Comparison of ENCODE assay signal across 18 mouse cellular contexts in genomic region chr10:8086442-8086841, GRCm38 (mm10).
A peak's percentile ranks its signal among the peaks of the same experiment; 100 is the strongest.
DNase-seq lines count a peak whose midpoint lies in the region; ATAC-seq and TF ChIP-seq lines count a peak whose summit lies in the region.
"Had no signal": no experiment of that assay in that cellular context is flagged by ENCODE, and none has a peak within 500 bp of the region (broad histone marks: within the 10 kb centered on the region; RNA-seq: fewer than 3 reads in every experiment).

No protein-coding gene starts in this region.

- H3K27ac ChIP-seq in kidney, adult 2 months (ENCODE audit: insufficient read depth, low read depth, low read length), result no peak overlapping the region
- H3K27ac ChIP-seq in lung, embryonic 16.5 days (ENCODE audit: low read length), result no peak overlapping the region
- H3K27ac ChIP-seq in brown adipose tissue, adult 24 weeks (replicated peaks; ENCODE audit: low read depth, low read length), result no peak overlapping the region
- H3K27ac ChIP-seq: forebrain, embryonic 15.5 days; hindbrain, embryonic 14.5 days; kidney, postnatal 0 days; liver, embryonic 14.5 days; midbrain, embryonic 12.5 days had no signal

- 53% methylated on average over 4 of the region's 4 CpGs for WGBS in kidney, adult 2 months
- 32% methylated on average over 4 of the region's 4 CpGs for WGBS in lung, embryonic 16.5 days

- peak; percentile 12 for DNase-seq in kidney, adult 2 months
- DNase-seq in kidney, postnatal 4 days, result no peak
- DNase-seq in lung, postnatal 4 days, result no peak
- peak; percentile 17 for DNase-seq in lung, postnatal 36 days
- no peak for DNase-seq in heart, postnatal 10 days
- DNase-seq: cerebellum, adult 8-10 months; cerebellum, postnatal 36 days; gastrocnemius, postnatal 36 days; heart, postnatal 36 days; left cerebral cortex, postnatal 4 days had no signal

- H3K27me3 ChIP-seq in kidney, adult 2 months (replicated peaks; ENCODE audit: control insufficient read depth, insufficient read depth, low read length), result no peaks in the 10 kb centered on the region
- H3K27me3 ChIP-seq in lung, embryonic 16.5 days (ENCODE audit: control insufficient read depth, insufficient read depth, low read depth, low read length), result no peaks in the 10 kb centered on the region
- H3K27me3 ChIP-seq: forebrain, embryonic 15.5 days; midbrain, embryonic 12.5 days had no signal

- ATAC-seq in lung, embryonic 16.5 days (ENCODE audit: low read depth), result 0 out of 2 replicates have a peak, but pooled peaks have one; percentile 62
- ATAC-seq: forebrain, embryonic 15.5 days; inflammation-experienced regulatory T-cells, adult 6 months had no signal

- no peak for TF ChIP-seq POLR2A in kidney, adult 2 months (IDR thresholded peaks at IDR 0.05; ENCODE audit: low read depth, low read length)

- H3K9ac ChIP-seq in lung, embryonic 16.5 days (ENCODE audit: low read length), result no peak overlapping the region
- H3K9ac ChIP-seq: forebrain, embryonic 15.5 days; hindbrain, embryonic 14.5 days; liver, embryonic 14.5 days; midbrain, embryonic 12.5 days had no signal

- no peak for TF ChIP-seq CTCF in kidney, adult 2 months (conservative IDR thresholded peaks at IDR 0.05; ENCODE audit: insufficient read depth, insufficient read length, low read depth, low read length)

- 0 out of 2 replicates have a peak, but pooled peaks cover 2% of the 10 kb centered on the region for H3K4me1 ChIP-seq in kidney, adult 2 months (ENCODE audit: control insufficient read depth, insufficient read depth, low read length)
- H3K4me1 ChIP-seq in lung, embryonic 16.5 days (replicated peaks; ENCODE audit: control insufficient read depth, insufficient read depth, low read length), result peaks cover 8% of the 10 kb centered on the region; the same call in 1 of the 2 replicates
- no peaks in the 10 kb centered on the region for H3K4me1 ChIP-seq in brown adipose tissue, adult 24 weeks (ENCODE audit: control insufficient read depth, insufficient read depth, insufficient read length, low read length)
- H3K4me1 ChIP-seq: forebrain, embryonic 15.5 days had no signal

- no peaks in the 10 kb centered on the region for H3K36me3 ChIP-seq in kidney, adult 2 months (ENCODE audit: control insufficient read depth, insufficient read depth, low read length)
- no peaks in the 10 kb centered on the region for H3K36me3 ChIP-seq in lung, embryonic 16.5 days (ENCODE audit: control insufficient read depth, insufficient read depth, low read length)
- H3K36me3 ChIP-seq: forebrain, embryonic 15.5 days; midbrain, embryonic 12.5 days had no signal

- intact Hi-C loops in heart, postnatal 10 days (cut with DNase I), result no loop called here

- no peak overlapping the region for H3K4me3 ChIP-seq in kidney, adult 2 months (ENCODE audit: insufficient read depth, low read depth, low read length)
- H3K4me3 ChIP-seq in lung, embryonic 16.5 days (ENCODE audit: low read length), result no peak overlapping the region
- peak overlapping the region; percentile 15; the same call in 1 of the 2 replicates for H3K4me3 ChIP-seq in brown adipose tissue, adult 24 weeks (ENCODE audit: insufficient read depth, low read depth, low read length)
- H3K4me3 ChIP-seq: forebrain, embryonic 15.5 days; midbrain, embryonic 12.5 days had no signal

- no peaks in the 10 kb centered on the region for H3K9me3 ChIP-seq in lung, embryonic 16.5 days (ENCODE audit: control insufficient read depth, low read length)
- H3K9me3 ChIP-seq: forebrain, embryonic 15.5 days; midbrain, embryonic 12.5 days had no signal

- H3K4me2 ChIP-seq in lung, embryonic 16.5 days (ENCODE audit: low read depth, low read length), result no peak overlapping the region
- H3K4me2 ChIP-seq: forebrain, embryonic 15.5 days; hindbrain, embryonic 14.5 days; midbrain, embryonic 12.5 days had no signal

Comparison
In these comparisons a context has a peak if more than half of its experiments do, and no peak if none do; other contexts are left out.
1. DNase-seq: peak in kidney, adult 2 months (single experiment) and lung, postnatal 36 days (single experiment); none in kidney, postnatal 4 days (0 of 2), lung, postnatal 4 days (0 of 2) and heart, postnatal 10 days (0 of 2).